Comparison of ENCODE assay signal across 8 mouse cellular contexts in the genomic region with DNA sequence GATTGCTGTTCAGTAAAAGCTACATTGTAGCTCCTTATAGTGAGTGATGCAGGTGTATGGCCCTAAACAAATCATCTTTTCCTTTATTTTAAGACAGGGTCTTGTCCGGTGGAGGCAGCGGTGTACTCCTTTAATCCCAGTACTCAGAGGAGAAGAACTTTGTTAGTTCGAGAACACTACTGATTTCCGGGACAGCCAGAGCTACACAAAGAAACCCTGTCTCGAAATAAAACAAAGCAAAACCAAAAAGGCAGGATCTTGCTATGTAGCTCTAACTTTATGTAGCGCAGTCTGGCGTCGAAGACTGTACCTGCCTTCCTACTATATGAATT. TPM values are rescaled to one million over a fixed set of nuclear protein-coding genes. Genes with fewer than 3 reads are reported as not detected.
DNase-seq lines count a peak whose midpoint lies in the region; ATAC-seq and TF ChIP-seq lines count a peak whose summit lies in the region.

No protein-coding gene starts in this region.

- peak overlapping the region; percentile 52; the same call in 1 of the 2 replicates for H3K9ac ChIP-seq in kidney, postnatal 0 days (ENCODE audit: low read depth, low read length)

- 40% methylated on average over 8 of the region's 8 CpGs for WGBS in kidney, postnatal 0 days
- WGBS in embryonic facial prominence, embryonic 10.5 days: 43% methylated on average over 8 of the region's 8 CpGs

- no peaks in the 10 kb centered on the region for H3K9me3 ChIP-seq in kidney, postnatal 0 days (replicated peaks; ENCODE audit: low read length)
- no peaks in the 10 kb centered on the region for H3K9me3 ChIP-seq in embryonic facial prominence, embryonic 10.5 days

- H3K4me1 ChIP-seq in kidney, postnatal 0 days (replicated peaks; ENCODE audit: insufficient read depth, low read length): peaks cover 5% of the 10 kb centered on the region; the same call in 1 of the 2 replicates
- peaks cover 10% of the 10 kb centered on the region for H3K4me1 ChIP-seq in embryonic facial prominence, embryonic 10.5 days

- peak overlapping the region; percentile 92 for H3K4me3 ChIP-seq in kidney, postnatal 0 days (replicated peaks; ENCODE audit: low read depth, low read length)
- peak overlapping the region; percentile 97 for H3K4me3 ChIP-seq in embryonic facial prominence, embryonic 10.5 days
- peak overlapping the region; percentile 80 for H3K4me3 ChIP-seq in myocyte

- no peak for DNase-seq in kidney, postnatal 0 days (ENCODE audit: low spot score)
- no peak for DNase-seq in kidney, postnatal 25 days
- no peak for DNase-seq in embryonic facial prominence, embryonic 10.5 days (ENCODE audit: low spot score)
- DNase-seq in T-cell, adult 2 months (ENCODE audit: low spot score): no peak
- no peak for DNase-seq in left cerebral cortex, adult 18-20 months (ENCODE audit: low spot score in 2 of 2)
- DNase-seq in lung, postnatal 4 days: no peak

- no peaks in the 10 kb centered on the region for H3K27me3 ChIP-seq in kidney, postnatal 0 days (ENCODE audit: insufficient read depth, low read length)
- H3K27me3 ChIP-seq in embryonic facial prominence, embryonic 10.5 days (replicated peaks; ENCODE audit: low read depth, poor library complexity, severe bottlenecking): no peaks in the 10 kb centered on the region
- no peaks in the 10 kb centered on the region for H3K27me3 ChIP-seq in myocyte (ENCODE audit: control insufficient read depth, insufficient read depth, insufficient read length)

- peak overlapping the region; percentile 92 for H3K4me2 ChIP-seq in kidney, postnatal 0 days (ENCODE audit: low read length)
- peak overlapping the region; percentile 70 for H3K4me2 ChIP-seq in myocyte (ENCODE audit: low read depth)

- 0 out of 2 replicates have a peak, but pooled peaks have one; percentile 15 for ATAC-seq in kidney, postnatal 0 days (replicated peaks; ENCODE audit: low FRiP score, low read depth)
- ATAC-seq in inflammation-experienced regulatory T-cells, adult 6 months: peak; percentile 24

- TF ChIP-seq CTCF in kidney, postnatal 0 days (IDR thresholded peaks at IDR 0.05; ENCODE audit: low read depth): 0 out of 2 replicates have a peak, but pooled peaks have one; percentile 6

- H3K36me3 ChIP-seq in kidney, postnatal 0 days (ENCODE audit: insufficient read depth, low read length): no peaks in the 10 kb centered on the region
- H3K36me3 ChIP-seq in embryonic facial prominence, embryonic 10.5 days (replicated peaks): peaks cover 19% of the 10 kb centered on the region
- H3K36me3 ChIP-seq in myocyte (ENCODE audit: control insufficient read depth, insufficient read depth): peaks cover under 1% of the 10 kb centered on the region

- TF ChIP-seq POLR2A in myocyte (IDR thresholded peaks at IDR 0.05; ENCODE audit: insufficient read length, low read depth): no peak

- H3ac ChIP-seq in myocyte (ENCODE audit: control insufficient read depth, insufficient read length): no peak overlapping the region

- peak overlapping the region; percentile 81 for H3K27ac ChIP-seq in kidney, postnatal 0 days
- peak overlapping the region; percentile 91 for H3K27ac ChIP-seq in embryonic facial prominence, embryonic 10.5 days (replicated peaks)

- H3K79me2 ChIP-seq in myocyte (ENCODE audit: control insufficient read depth, insufficient read depth): peaks cover 41% of the 10 kb centered on the region

TF ChIP-seq in myocyte, 11 proteins besides CTCF, POLR2A, EP300 and RAD21:
- TF ChIP-seq E2F4 (IDR thresholded peaks at IDR 0.05; ENCODE audit: insufficient read depth) (no peak), POLR2AphosphoS2 (IDR thresholded peaks at IDR 0.05; ENCODE audit: insufficient read length, low read depth) (no peak), CEBPB (IDR thresholded peaks at IDR 0.05; ENCODE audit: insufficient read depth, poor library complexity, severe bottlenecking) (no peak), REST (IDR thresholded peaks at IDR 0.05; ENCODE audit: insufficient read depth, insufficient read length) (no peak), TCF3 (IDR thresholded peaks at IDR 0.05; ENCODE audit: insufficient read length, low read depth) (no peak), MAX (IDR thresholded peaks at IDR 0.05; ENCODE audit: low read depth) (no peak), MYOD1 (IDR thresholded peaks at IDR 0.05; ENCODE audit: control insufficient read depth in 1 of 3, insufficient read length in 2 of 3, low read depth in 2 of 3) (no peak), MYOG (IDR thresholded peaks at IDR 0.05; ENCODE audit: control insufficient read depth in 1 of 3, insufficient read depth in 1 of 3, insufficient read length in 2 of 3, low read depth in 2 of 3) (no peak), USF1 (IDR thresholded peaks at IDR 0.05; ENCODE audit: low read depth) (no peak), SRF (IDR thresholded peaks at IDR 0.05; ENCODE audit: control insufficient read depth, insufficient read length, low read depth) (no peak), TCF12 (IDR thresholded peaks at IDR 0.05; ENCODE audit: insufficient read depth, poor library complexity, severe bottlenecking) (no peak)
TF ChIP-seq in myocyte: peak in this region for 0.

RNA-seq across cellular contexts. Expression of a gene that starts 0.4 kb away (rescaled TPM):
- 8.9 and 10.6 TPM in 2 replicates for polyA plus RNA-seq in kidney, postnatal 0 days (2015; fragmentation: Nextera tagmentation; extraction: Ambion mirVana)
- 30.3 and 31.7 TPM in 2 replicates for polyA plus RNA-seq in embryonic facial prominence, embryonic 10.5 days (2016; fragmentation: Nextera tagmentation; extraction: Ambion mirVana)
- polyA plus RNA-seq in inflammation-experienced regulatory T-cells, adult 6 months (2017; shearing (Covaris generic)): 10 to 100 TPM; 12.1 to 26.0 (median 13.4) TPM
- 3.3 TPM for polyA plus RNA-seq in myocyte (2012; fragmentation: generic; extraction: Trizol)
- 10 to 100 TPM in 1 of 2 experiments, 1 to 10 TPM in 1; 6.8 to 10.9 TPM for total RNA-seq in left cerebral cortex, adult 18-20 months (2021)

RNA-seq across cellular contexts. Expression of a gene that starts 36.8 kb away (rescaled TPM):
- polyA plus RNA-seq in kidney, postnatal 0 days (2015; fragmentation: Nextera tagmentation; extraction: Ambion mirVana): 80.3 and 86.3 TPM in 2 replicates
- 60.7 and 66.2 TPM in 2 replicates for polyA plus RNA-seq in embryonic facial prominence, embryonic 10.5 days (2016; fragmentation: Nextera tagmentation; extraction: Ambion mirVana)
- 10 to 100 TPM; 25.1 to 61.8 (median 27.9) TPM for polyA plus RNA-seq in inflammation-experienced regulatory T-cells, adult 6 months (2017; shearing (Covaris generic))
- polyA plus RNA-seq in myocyte (2012; fragmentation: generic; extraction: Trizol): 53.3 TPM
- total RNA-seq in left cerebral cortex, adult 18-20 months (2021): 100 to 1,000 TPM; 138 to 146 TPM

RNA-seq across cellular contexts. Expression of a gene that starts 54.1 kb away (rescaled TPM):
- 0.08 and 0.21 TPM in 2 replicates for polyA plus RNA-seq in kidney, postnatal 0 days (2015; fragmentation: Nextera tagmentation; extraction: Ambion mirVana)
- not detected in 2 replicates for polyA plus RNA-seq in embryonic facial prominence, embryonic 10.5 days (2016; fragmentation: Nextera tagmentation; extraction: Ambion mirVana)
- polyA plus RNA-seq in inflammation-experienced regulatory T-cells, adult 6 months (2017; shearing (Covaris generic)): not detected
- polyA plus RNA-seq in myocyte (2012; fragmentation: generic; extraction: Trizol): not detected
- total RNA-seq in left cerebral cortex, adult 18-20 months (2021): not detected

RNA-seq across cellular contexts. Expression of a gene that starts 57.6 kb away (rescaled TPM):
- 64.5 and 68.9 TPM in 2 replicates for polyA plus RNA-seq in kidney, postnatal 0 days (2015; fragmentation: Nextera tagmentation; extraction: Ambion mirVana)
- 70.4 and 75.4 TPM in 2 replicates for polyA plus RNA-seq in embryonic facial prominence, embryonic 10.5 days (2016; fragmentation: Nextera tagmentation; extraction: Ambion mirVana)
- 10 to 100 TPM; 21.1 to 33.4 (median 21.3) TPM for polyA plus RNA-seq in inflammation-experienced regulatory T-cells, adult 6 months (2017; shearing (Covaris generic))
- 247 TPM for polyA plus RNA-seq in myocyte (2012; fragmentation: generic; extraction: Trizol)
- 10 to 100 TPM in 1 of 2 experiments, 1 to 10 TPM in 1; 9.4 to 12.4 TPM for total RNA-seq in left cerebral cortex, adult 18-20 months (2021)
